Mouse (Mus musculus) hindbrain, embryonic 10.5 days (tissue): ENCODE data around the gene Ccdc162. TPM values are rescaled to one million over a fixed set of nuclear protein-coding genes. Genes with fewer than 3 reads are reported as not detected.

Experiments used
- DNase-seq: peaks from one replicate; pipeline ENCODE4 v3.0.0-alpha.2; 2017; ENCODE audit warnings: low spot score
- H3K27ac ChIP-seq: fragments of 300-500 bp; sonication (generic); 2 replicates; pipeline ENCODE4 v1.5.1; 2016; ENCODE audit warnings: mild to moderate bottlenecking, moderate library complexity
- H3K27me3 ChIP-seq: fragments of 300-500 bp; sonication (generic); 2 replicates; pipeline ENCODE4 v1.6.1; 2016; ENCODE audit warnings: mild to moderate bottlenecking; ENCODE audit not compliant: poor library complexity, insufficient read depth, severe bottlenecking
- H3K36me3 ChIP-seq: fragments of 300-500 bp; sonication (generic); 2 replicates; pipeline ENCODE4 v1.6.1; 2016; ENCODE audit warnings: mild to moderate bottlenecking, moderate library complexity
- H3K4me1 ChIP-seq: fragments of 300-500 bp; sonication (generic); replicated peaks from 2 replicates; pipeline ENCODE4 v1.6.1; 2016; ENCODE audit warnings: mild to moderate bottlenecking
- H3K4me3 ChIP-seq: fragments of 300-500 bp; sonication (generic); 2 replicates; pipeline ENCODE4 v1.5.1; 2016; ENCODE audit warnings: mild to moderate bottlenecking, moderate library complexity
- H3K9me3 ChIP-seq: fragments of 300-500 bp; sonication (generic); 2 replicates; pipeline ENCODE4 v1.6.1; 2016; ENCODE audit warnings: mild to moderate bottlenecking, moderate library complexity
- WGBS: fragments of 180-500 bp; shearing (Covaris S2); methylation state at CpG from one replicate; pipeline ENCODE4 v1.1.7; 2016; 5-methylcytosine and 5-hydroxymethylcytosine counted together
- polyA plus RNA-seq: library from polyadenylated mRNA; unstranded; fragments of >200 nt; fragmentation: Nextera tagmentation; extraction: Ambion mirVana; gene quantifications from 2 replicates; pipeline ENCODE4 v1.2.1, GENCODE M21; 2016

Ccdc162 gene
- polyA plus RNA-seq, 1 experiment from 2014 or later = 0.51 TPM

GRCm38 (mm10) chr10:41504996-41505395, 211.4 kb downstream of the Ccdc162 start:
- no peaks in the 10 kb centered on the region for H3K4me1 ChIP-seq
- no peaks in the 10 kb centered on the region for H3K36me3 ChIP-seq
- 92% methylated on average over 1 of the region's 1 CpGs for WGBS
- no peak overlapping the region for H3K27ac ChIP-seq
- no peaks in the 10 kb centered on the region for H3K9me3 ChIP-seq
- H3K4me3 ChIP-seq = no peak overlapping the region
- no peaks in the 10 kb centered on the region for H3K27me3 ChIP-seq
- DNase-seq = no peak

- Histone ChIP-seq H3K9me3 (no peaks in the 10 kb centered on the region), H3K36me3 (no peaks in the 10 kb centered on the region)
- WGBS = 72% methylated on average over 4 of the region's 4 CpGs
Observed at GRCm38 (mm10) chr10:41500941-41501340, 215.5 kb downstream of the Ccdc162 start.

GRCm38 (mm10) chr10:41491111-41491510, 225.3 kb downstream of the Ccdc162 start:
- WGBS = 50% methylated on average over 4 of the region's 4 CpGs
- Histone ChIP-seq H3K27ac (no peak overlapping the region), H3K9me3 (no peaks in the 10 kb centered on the region), H3K27me3 (no peaks in the 10 kb centered on the region), H3K4me3 (no peak overlapping the region; the same call in 1 of the 2 replicates), H3K36me3 (peaks cover 27% of the 10 kb centered on the region), H3K4me1 (peaks cover 36% of the 10 kb centered on the region)
- no peak for DNase-seq

More at GRCm38 (mm10) chr10:41500941-41501340, 215.5 kb downstream of the Ccdc162 start:
- H3K27ac ChIP-seq = no peak overlapping the region
- H3K4me3 ChIP-seq = no peak overlapping the region
- H3K4me1 ChIP-seq = no peaks in the 10 kb centered on the region
- no peaks in the 10 kb centered on the region for H3K27me3 ChIP-seq
- no peak for DNase-seq

- Histone ChIP-seq H3K4me3 (peak overlapping the region; percentile 62), H3K27ac (peak overlapping the region; percentile 93), H3K9me3 (no peaks in the 10 kb centered on the region), H3K36me3 (peaks cover 33% of the 10 kb centered on the region), H3K4me1 (peaks cover 36% of the 10 kb centered on the region), H3K27me3 (no peaks in the 10 kb centered on the region)
- WGBS = 1% methylated on average over 29 of the region's 29 CpGs
- no peak for DNase-seq
Observed at GRCm38 (mm10) chr10:41490518-41490873, 225.9 kb downstream of the Ccdc162 start.

- WGBS = 1% methylated on average over 50 of the region's 50 CpGs
- DNase-seq = peak; percentile 98
- Histone ChIP-seq H3K4me3 (peak within 1 kb of the TSS; percentile 62), H3K9me3 (no peaks in the 10 kb centered on the region), H3K4me1 (peaks cover 36% of the 10 kb centered on the region), H3K27me3 (no peaks in the 10 kb centered on the region), H3K36me3 (peaks cover 39% of the 10 kb centered on the region), H3K27ac (peak within 1 kb of the TSS; percentile 93)
Observed at GRCm38 (mm10) chr10:41489708-41490517, 226.5 kb downstream of the Ccdc162 start, which contains the start of the genes Smpd2 and Ppil6. Gene Smpd2 (minus strand): TSS chr10:41490369. Gene Ppil6 (plus strand): TSS chr10:41490439.

GRCm38 (mm10) chr10:41489294-41489693, 227.1 kb downstream of the Ccdc162 start:
- Histone ChIP-seq H3K36me3 (peaks cover 45% of the 10 kb centered on the region), H3K9me3 (no peaks in the 10 kb centered on the region), H3K27ac (peak overlapping the region; percentile 93), H3K4me1 (peaks cover 36% of the 10 kb centered on the region), H3K4me3 (peak overlapping the region; percentile 62), H3K27me3 (no peaks in the 10 kb centered on the region)
- no peak for DNase-seq
- WGBS = 35% methylated on average over 8 of the region's 8 CpGs

GRCm38 (mm10) chr10:41488877-41489276, 227.6 kb downstream of the Ccdc162 start:
- no peak for DNase-seq
- WGBS = 50% methylated on average over 7 of the region's 7 CpGs
- no peaks in the 10 kb centered on the region for H3K9me3 ChIP-seq
- H3K4me3 ChIP-seq = peak overlapping the region; percentile 62
- peaks cover 49% of the 10 kb centered on the region for H3K36me3 ChIP-seq
- H3K4me1 ChIP-seq = peaks cover 36% of the 10 kb centered on the region
- H3K27ac ChIP-seq = 0 out of 2 replicates have a peak overlapping the region, but pooled peaks have one; percentile 93
- H3K27me3 ChIP-seq = no peaks in the 10 kb centered on the region

Other genes starting within 250 kb of the Ccdc162 start
- gene Mical1, start 240.3 kb downstream of the Ccdc162 start, polyA plus RNA-seq = 48.1 and 51.3 TPM in 2 replicates
- gene Smpd2, start 226.3 kb downstream of the Ccdc162 start, polyA plus RNA-seq = 57.8 and 59.7 TPM in 2 replicates
- 1.1 and 1.2 TPM in 2 replicates for gene Ppil6, start 226.2 kb downstream of the Ccdc162 start, polyA plus RNA-seq
- 87.6 and 110 TPM in 2 replicates for gene Cd164, start 197.2 kb downstream of the Ccdc162 start, polyA plus RNA-seq
- 20.7 and 24.9 TPM in 2 replicates for gene Cep57l1, start 93.2 kb upstream of the Ccdc162 start, polyA plus RNA-seq
- gene Sesn1, start 93.3 kb upstream of the Ccdc162 start, polyA plus RNA-seq = 17.6 and 18.2 TPM in 2 replicates